Mouse (Mus musculus) G1E (cell line): ENCODE results near the gene H2-M10.6.
"Not testable (repeated sequence)": the region's sequence is repeated elsewhere in the genome, so short reads cannot be mapped to it uniquely, and the experiment has no call there.

ENCODE experiments used
- CTCF ChIP-seq: IDR thresholded peaks from 2 replicates; pipeline ENCODE4 v1.5.1; 2012; ENCODE audit warnings: low read depth, low read length, inconsistent platforms, mixed read lengths
- GATA1 ChIP-seq: IDR thresholded peaks from 2 replicates; pipeline ENCODE4 v1.6.1; 2012; ENCODE audit warnings: borderline replicate concordance, low read length, inconsistent platforms, mixed read lengths
- GATA2 ChIP-seq: IDR thresholded peaks from 2 replicates; pipeline ENCODE4 v1.6.1; 2012; ENCODE audit warnings: low read depth, low read length, inconsistent platforms, borderline replicate concordance
- POLR2AphosphoS5 ChIP-seq: IDR thresholded peaks from 2 replicates; pipeline ENCODE4 v1.6.1; 2012; ENCODE audit warnings: low read depth, low read length, inconsistent platforms; ENCODE audit not compliant: insufficient replicate concordance

GRCm38 (mm10) chr17:36786483-36786886 lies 25.5 kb upstream of the H2-M10.6 start:
- TF ChIP-seq GATA1, GATA2, POLR2AphosphoS5: not testable (repeated sequence)
- TF ChIP-seq CTCF: peak; percentile 32; the same call in 1 of the 2 replicates
